Mouse (Mus musculus) forebrain, postnatal 0 days (tissue): ENCODE data around the gene Cactin. TPM values are rescaled to one million over a fixed set of nuclear protein-coding genes. Genes with fewer than 3 reads are reported as not detected.
A peak's percentile ranks its signal among the peaks of the same experiment; 100 is the strongest.

Experiments
- ATAC-seq: fragments of 200-750 bp; cut with Nextera tagmentation; 2 replicates; pipeline ENCODE4 v1.8.0; 2017; ENCODE audit warnings: mild to moderate bottlenecking, moderate library complexity
- DNase-seq: peaks from one replicate; pipeline ENCODE4 v3.0.0-alpha.2; 2015
- H3K27ac ChIP-seq: fragments of 300-500 bp; sonication (generic); 2 replicates; pipeline ENCODE4 v1.5.1; 2014; ENCODE audit warnings: low read depth, mild to moderate bottlenecking, antibody characterized with exemption, low read length, moderate library complexity, mixed read lengths
- H3K27me3 ChIP-seq: fragments of 300-500 bp; sonication (generic); 2 replicates; pipeline ENCODE4 v1.6.1; 2014; ENCODE audit warnings: mild to moderate bottlenecking, low read length, mixed read lengths; ENCODE audit not compliant: insufficient read depth
- H3K36me3 ChIP-seq: fragments of 300-500 bp; sonication (generic); 2 replicates; pipeline ENCODE4 v1.6.1; 2014; ENCODE audit warnings: mild to moderate bottlenecking, moderate library complexity; ENCODE audit not compliant: insufficient read depth
- H3K4me1 ChIP-seq: fragments of 300-500 bp; sonication (generic); 2 replicates; pipeline ENCODE4 v1.6.1; 2014; ENCODE audit warnings: antibody characterized with exemption; ENCODE audit not compliant: insufficient read depth
- H3K4me2 ChIP-seq: fragments of 300-500 bp; sonication (generic); 2 replicates; pipeline ENCODE4 v1.6.1; 2014; ENCODE audit warnings: low read depth, mild to moderate bottlenecking, moderate library complexity
- H3K4me3 ChIP-seq: fragments of 300-500 bp; sonication (generic); 2 replicates; pipeline ENCODE4 v1.5.1; 2014; ENCODE audit warnings: low read depth, low read length, mixed read lengths
- H3K9ac ChIP-seq: fragments of 300-500 bp; sonication (generic); 2 replicates; pipeline ENCODE4 v1.6.1; 2014; ENCODE audit warnings: mild to moderate bottlenecking
- H3K9me3 ChIP-seq: fragments of 300-500 bp; sonication (generic); 2 replicates; pipeline ENCODE4 v1.6.1; 2016; ENCODE audit warnings: low read length
- CTCF ChIP-seq: sonication (generic); IDR thresholded peaks from 2 replicates; pipeline ENCODE4 v1.5.1; 2016; ENCODE audit warnings: antibody characterized with exemption, control low read depth, low read depth
- WGBS: fragments of 180-500 bp; shearing (Covaris S2); extraction: QIAGEN DNeasy Blood & Tissue Kit; methylation state at CpG from one replicate; pipeline ENCODE4 v1.1.7; 2014; 5-methylcytosine and 5-hydroxymethylcytosine counted together
- polyA plus RNA-seq: library from polyadenylated mRNA; unstranded; fragments of >200 nt; fragmentation: Nextera tagmentation; extraction: Ambion mirVana; gene quantifications from 2 replicates; pipeline ENCODE4 v1.2.1, GENCODE M21; 2015
- total RNA-seq: library from RNA; depleted of rRNA; stranded (reverse); fragments of >200 nt; gene quantifications from 2 replicates; pipeline ENCODE4 v1.2.3, GENCODE M21; 2014

Gene Cactin
- total and polyA plus RNA-seq, 2 experiments from 2014 or later = 24.2 to 43.4 TPM

- 34% methylated on average over 16 of the region's 16 CpGs for WGBS
- peaks cover 36% of the 10 kb centered on the region for H3K27me3 ChIP-seq
- DNase-seq (peak; percentile 52), ATAC-seq (no peak)
- 0 out of 2 replicates have a peak, but pooled peaks cover 1% of the 10 kb centered on the region for H3K4me1 ChIP-seq
- peak; percentile 69 for TF ChIP-seq CTCF
- H3K4me3 ChIP-seq = no peak overlapping the region
- H3K27ac ChIP-seq = no peak overlapping the region
- H3K9me3 ChIP-seq = no peaks in the 10 kb centered on the region
- H3K4me2 ChIP-seq = no peak overlapping the region
- no peak overlapping the region for H3K9ac ChIP-seq
- no peaks in the 10 kb centered on the region for H3K36me3 ChIP-seq
These were observed 20.5 kb downstream of the Cactin start for GRCm38 (mm10) chr10:81341333-81341949.

- H3K9me3 ChIP-seq = no peaks in the 10 kb centered on the region
- WGBS = 7% methylated on average over 56 of the region's 67 CpGs
- H3K4me2 ChIP-seq = peak within 1 kb of the TSS; percentile 61
- DNase-seq (no peak), ATAC-seq (no peak)
- no peak for TF ChIP-seq CTCF
- peak within 1 kb of the TSS; percentile 34 for H3K4me3 ChIP-seq
- peaks cover 36% of the 10 kb centered on the region for H3K27me3 ChIP-seq
- 0 out of 2 replicates have a peak, but pooled peaks cover 3% of the 10 kb centered on the region for H3K4me1 ChIP-seq
- peak within 1 kb of the TSS; percentile 25 for H3K9ac ChIP-seq
- H3K27ac ChIP-seq = no peak within 1 kb of the TSS
- no peaks in the 10 kb centered on the region for H3K36me3 ChIP-seq
These were observed 22.0 kb downstream of the Cactin start, which contains the start of gene Gipc3 for GRCm38 (mm10) chr10:81342686-81343505. TSS of gene Gipc3 (minus strand) at chr10:81343266.

- 51% methylated on average over 8 of the region's 8 CpGs for WGBS
- peak; percentile 42 for TF ChIP-seq CTCF
- no peak for DNase-seq
- peaks cover 36% of the 10 kb centered on the region for H3K27me3 ChIP-seq
- H3K4me1 ChIP-seq = 0 out of 2 replicates have a peak, but pooled peaks cover 3% of the 10 kb centered on the region
- no peaks in the 10 kb centered on the region for H3K9me3 ChIP-seq
- no peak for ATAC-seq
- H3K9ac ChIP-seq = no peak overlapping the region
- no peak overlapping the region for H3K4me3 ChIP-seq
- no peak overlapping the region for H3K27ac ChIP-seq
- no peaks in the 10 kb centered on the region for H3K36me3 ChIP-seq
- no peak overlapping the region for H3K4me2 ChIP-seq
These were observed 23.7 kb downstream of the Cactin start for GRCm38 (mm10) chr10:81344421-81345161.

- H3K27ac ChIP-seq = no peak overlapping the region
- H3K9ac ChIP-seq = no peak overlapping the region
- 0 out of 2 replicates have a peak, but pooled peaks cover 3% of the 10 kb centered on the region for H3K4me1 ChIP-seq
- no peak for TF ChIP-seq CTCF
- peaks cover 36% of the 10 kb centered on the region for H3K27me3 ChIP-seq
- H3K4me2 ChIP-seq = no peak overlapping the region
- no peak for ATAC-seq
- WGBS = 89% methylated on average over 4 of the region's 4 CpGs
- H3K4me3 ChIP-seq = no peak overlapping the region
- DNase-seq = no peak
- H3K36me3 ChIP-seq = no peaks in the 10 kb centered on the region
- H3K9me3 ChIP-seq = no peaks in the 10 kb centered on the region
These were observed 24.2 kb downstream of the Cactin start for GRCm38 (mm10) chr10:81345162-81345534.

GRCm38 (mm10) chr10:81346453-81347067 lies 25.7 kb downstream of the Cactin start:
- Histone ChIP-seq H3K4me3 (peak overlapping the region; percentile 32), H3K4me1 (0 out of 2 replicates have a peak, but pooled peaks cover 3% of the 10 kb centered on the region), H3K9me3 (no peaks in the 10 kb centered on the region), H3K27ac (no peak overlapping the region), H3K27me3 (peaks cover 30% of the 10 kb centered on the region), H3K4me2 (peak overlapping the region; percentile 63), H3K9ac (peak overlapping the region; percentile 44), H3K36me3 (no peaks in the 10 kb centered on the region)
- peak; percentile 64 for TF ChIP-seq CTCF
- DNase-seq (peak; percentile 86), ATAC-seq (peak; percentile 42)
- WGBS = 8% methylated on average over 54 of the region's 55 CpGs

GRCm38 (mm10) chr10:81349146-81349545 lies 28.2 kb downstream of the Cactin start:
- no peak overlapping the region for H3K9ac ChIP-seq
- no peaks in the 10 kb centered on the region for H3K9me3 ChIP-seq

More at GRCm38 (mm10) chr10:81349146-81349545, 28.2 kb downstream of the Cactin start:
- Histone ChIP-seq H3K27ac (no peak overlapping the region), H3K27me3 (peaks cover 11% of the 10 kb centered on the region), H3K4me3 (no peak overlapping the region), H3K4me2 (no peak overlapping the region), H3K4me1 (0 out of 2 replicates have a peak, but pooled peaks cover 3% of the 10 kb centered on the region), H3K36me3 (no peaks in the 10 kb centered on the region)
- TF ChIP-seq CTCF = no peak
- WGBS = 9% methylated on average over 12 of the region's 12 CpGs
- no peak for ATAC-seq
- DNase-seq = no peak
